Mouse (Mus musculus) hindbrain, embryonic 11.5 days (tissue): ENCODE measurements around the gene Mcts2. TPM values are rescaled to one million over a fixed set of nuclear protein-coding genes. Genes with fewer than 3 reads are reported as not detected.

Experiments used
- ATAC-seq: fragments of 200-750 bp; cut with Nextera tagmentation; 2 replicates; pipeline ENCODE4 v1.8.0; 2017; ENCODE audit warnings: mild to moderate bottlenecking, moderate TSS enrichment, moderate library complexity; ENCODE audit not compliant: low FRiP score
- DNase-seq: peaks from one replicate; pipeline ENCODE4 v3.0.0-alpha.2; 2015; ENCODE audit warnings: low spot score
- H3K27ac ChIP-seq: fragments of 300-500 bp; sonication (generic); 2 replicates; pipeline ENCODE4 v1.5.1; 2014; ENCODE audit warnings: mild to moderate bottlenecking, low read depth, low read length
- H3K27me3 ChIP-seq: fragments of 300-500 bp; sonication (generic); 2 replicates; pipeline ENCODE4 v1.6.1; 2014; ENCODE audit warnings: mild to moderate bottlenecking, low read length, moderate library complexity, mixed read lengths; ENCODE audit not compliant: control insufficient read depth, insufficient read depth
- H3K36me3 ChIP-seq: fragments of 300-500 bp; sonication (generic); 2 replicates; pipeline ENCODE4 v1.6.1; 2014; ENCODE audit warnings: mild to moderate bottlenecking, low read length, moderate library complexity, mixed read lengths; ENCODE audit not compliant: control insufficient read depth, insufficient read depth
- H3K4me1 ChIP-seq: fragments of 300-500 bp; sonication (generic); replicated peaks from 2 replicates; pipeline ENCODE4 v1.6.1; 2014; ENCODE audit warnings: low read length, mixed read lengths; ENCODE audit not compliant: control insufficient read depth, insufficient read depth
- H3K4me2 ChIP-seq: fragments of 300-500 bp; sonication (generic); replicated peaks from 2 replicates; pipeline ENCODE4 v1.6.1; 2014; ENCODE audit warnings: mild to moderate bottlenecking, low read depth, low read length
- H3K4me3 ChIP-seq: fragments of 300-500 bp; sonication (generic); 2 replicates; pipeline ENCODE4 v1.5.1; 2014; ENCODE audit warnings: low read depth, low read length
- H3K9ac ChIP-seq: fragments of 300-500 bp; sonication (generic); 2 replicates; pipeline ENCODE4 v1.6.1; 2014; ENCODE audit warnings: low read depth, low read length
- H3K9me3 ChIP-seq: fragments of 300-500 bp; sonication (generic); 2 replicates; pipeline ENCODE4 v1.6.1; 2016; ENCODE audit warnings: low read length; ENCODE audit not compliant: control insufficient read depth
- WGBS: fragments of 180-500 bp; shearing (Covaris S2); extraction: QIAGEN DNeasy Blood & Tissue Kit; methylation state at CpG from one replicate; pipeline ENCODE4 v1.1.7; 2014; 5-methylcytosine and 5-hydroxymethylcytosine counted together
- polyA plus RNA-seq: library from polyadenylated mRNA; unstranded; fragments of >200 nt; fragmentation: Nextera tagmentation; extraction: Ambion mirVana; gene quantifications from 2 replicates; pipeline ENCODE4 v1.2.1, GENCODE M21; 2014

Gene Mcts2
- polyA plus RNA-seq, 1 experiment from 2014 or later = 48.5 TPM

DNA sequence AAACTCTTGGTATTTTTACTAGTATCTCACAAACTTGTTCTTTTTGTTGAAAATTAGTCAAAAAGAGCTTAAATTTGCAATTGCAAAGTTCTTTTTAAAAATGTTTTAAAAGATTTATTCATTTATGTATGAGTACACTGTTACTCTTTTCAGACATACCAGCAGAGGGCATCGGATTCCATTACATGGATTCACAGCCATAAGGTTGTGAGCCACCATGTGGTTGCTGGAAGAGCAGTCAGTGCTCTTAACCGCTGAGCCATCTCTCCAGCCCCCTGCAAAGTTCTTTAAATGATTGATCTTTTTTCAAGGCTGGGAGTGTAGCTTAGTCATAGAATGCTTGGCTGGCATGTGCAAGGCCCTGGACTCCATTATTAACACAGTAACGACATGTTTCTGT lies 8.5 kb upstream of the Mcts2 start:
- Histone ChIP-seq H3K4me2 (no peak overlapping the region), H3K9ac (no peak overlapping the region), H3K4me3 (no peak overlapping the region), H3K27me3 (no peaks in the 10 kb centered on the region), H3K27ac (no peak overlapping the region), H3K4me1 (no peaks in the 10 kb centered on the region; the same call in 1 of the 2 replicates), H3K36me3 (peaks cover 13% of the 10 kb centered on the region), H3K9me3 (no peaks in the 10 kb centered on the region)
- DNase-seq = peak; percentile 49
- no peak for ATAC-seq
- 66% methylated on average over 3 of the region's 3 CpGs for WGBS

DNA sequence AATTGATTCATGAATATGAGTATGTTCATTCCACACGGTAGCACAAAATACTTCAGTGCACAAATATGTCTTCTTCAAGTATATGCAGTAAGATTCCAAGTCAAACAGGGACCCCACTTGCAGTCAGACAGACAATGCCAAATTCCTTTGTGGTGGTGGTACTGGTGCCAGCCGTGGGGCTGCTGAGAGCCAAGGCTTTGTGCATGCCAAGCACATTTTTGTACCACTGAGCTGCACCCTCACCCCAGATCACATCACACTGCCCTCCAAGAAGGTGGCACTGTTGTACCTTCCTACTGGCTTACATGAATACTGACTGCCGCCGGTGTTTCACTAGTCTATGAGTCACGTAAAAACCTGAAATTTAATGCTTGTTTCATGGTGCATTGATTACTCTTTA lies 7.9 kb upstream of the Mcts2 start:
- H3K9me3 ChIP-seq = no peaks in the 10 kb centered on the region
- WGBS = 90% methylated on average over 5 of the region's 5 CpGs
- no peak overlapping the region for H3K27ac ChIP-seq
- no peak overlapping the region for H3K9ac ChIP-seq
- no peak overlapping the region for H3K4me3 ChIP-seq
- H3K4me1 ChIP-seq = no peaks in the 10 kb centered on the region; the same call in 1 of the 2 replicates
- H3K4me2 ChIP-seq = no peak overlapping the region
- no peaks in the 10 kb centered on the region for H3K27me3 ChIP-seq
- DNase-seq (no peak), ATAC-seq (no peak)
- H3K36me3 ChIP-seq = peaks cover 17% of the 10 kb centered on the region

DNA sequence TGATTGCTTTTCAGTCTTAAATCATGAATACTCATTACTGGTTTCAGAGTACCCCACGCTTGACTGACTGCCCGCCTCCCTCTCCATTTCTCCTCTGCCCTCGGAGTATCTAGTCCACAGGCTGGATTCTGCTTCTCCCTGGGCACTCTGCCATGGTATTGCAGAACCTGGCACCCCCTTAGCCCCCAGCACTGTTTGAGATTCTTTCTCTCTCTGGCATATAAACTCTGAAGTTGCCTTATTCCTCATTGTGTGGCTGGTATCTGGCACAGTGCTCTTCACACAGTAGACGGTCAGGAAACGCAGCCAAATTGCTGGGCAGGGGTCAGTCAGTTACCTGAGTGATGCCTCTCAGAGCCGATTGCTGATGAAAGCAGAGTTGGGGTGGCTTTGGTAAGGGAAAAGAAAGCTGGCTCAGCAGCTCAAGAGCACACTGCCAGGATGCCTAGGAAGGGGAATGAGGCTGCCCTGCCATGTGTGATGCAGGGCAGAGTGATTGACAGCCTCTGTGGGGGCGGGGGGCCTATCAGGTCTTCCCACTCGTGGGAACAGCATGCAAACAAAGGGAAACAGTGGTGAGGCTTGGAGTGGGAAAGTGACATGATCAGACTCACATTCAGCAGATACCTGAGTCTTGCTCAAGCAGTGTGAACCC lies 7.0 kb upstream of the Mcts2 start:
- Histone ChIP-seq H3K4me1 (no peaks in the 10 kb centered on the region; the same call in 1 of the 2 replicates), H3K4me2 (no peak overlapping the region), H3K9me3 (no peaks in the 10 kb centered on the region), H3K36me3 (peaks cover 26% of the 10 kb centered on the region), H3K27me3 (no peaks in the 10 kb centered on the region), H3K27ac (no peak overlapping the region), H3K9ac (no peak overlapping the region), H3K4me3 (no peak overlapping the region)
- WGBS = 84% methylated on average over 8 of the region's 8 CpGs
- no peak for DNase-seq
- no peak for ATAC-seq

DNA sequence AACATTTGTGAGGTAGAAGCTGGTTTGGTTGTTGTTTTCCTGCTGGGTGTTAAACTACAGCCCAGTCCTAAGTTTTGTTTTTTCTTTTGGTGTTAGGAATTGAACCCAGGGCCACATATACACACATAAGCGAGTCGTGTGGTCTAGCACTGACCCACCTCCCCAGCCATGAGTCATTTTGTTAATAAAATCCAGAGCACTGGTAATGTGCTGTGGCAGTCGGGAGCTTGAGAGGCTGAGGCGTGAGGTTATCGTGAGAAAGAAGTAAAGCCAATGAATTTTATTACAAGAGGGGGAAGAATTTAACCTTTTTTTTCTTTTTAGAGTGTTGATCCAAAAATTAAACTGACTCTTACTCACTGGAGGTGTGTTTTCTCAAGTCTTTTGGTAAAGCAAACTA lies 3.7 kb upstream of the Mcts2 start:
- H3K9me3 ChIP-seq = no peaks in the 10 kb centered on the region
- H3K4me1 ChIP-seq = no peaks in the 10 kb centered on the region
- ATAC-seq (no peak), DNase-seq (no peak)
- no peaks in the 10 kb centered on the region for H3K27me3 ChIP-seq
- H3K4me2 ChIP-seq = no peak overlapping the region
- peaks cover 41% of the 10 kb centered on the region for H3K36me3 ChIP-seq
- H3K4me3 ChIP-seq = no peak overlapping the region
- no peak overlapping the region for H3K9ac ChIP-seq
- 97% methylated on average over 5 of the region's 5 CpGs for WGBS
- no peak overlapping the region for H3K27ac ChIP-seq

DNA sequence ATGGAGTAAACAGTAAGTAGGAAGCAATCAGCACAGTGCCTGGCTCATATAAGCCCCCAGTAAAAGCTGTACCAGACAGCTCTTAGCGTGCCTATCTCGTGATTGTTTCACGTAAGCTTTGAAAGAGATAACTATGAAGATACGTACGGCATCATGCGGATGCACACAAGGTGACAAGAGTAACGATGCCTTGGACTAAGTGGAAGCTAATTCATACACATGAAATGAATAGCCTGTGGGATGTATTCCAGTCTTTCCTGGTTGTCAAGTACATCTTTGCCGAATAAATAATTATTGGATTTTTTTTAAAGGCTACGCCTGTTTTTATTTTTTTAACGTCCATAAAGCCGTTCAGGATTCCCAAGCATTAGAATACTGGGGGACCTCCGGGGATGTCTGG lies 436 bp upstream of the Mcts2 start:
- ATAC-seq = peak; percentile 38
- Histone ChIP-seq H3K4me2 (peak overlapping the region; percentile 9; the same call in 1 of the 2 replicates), H3K4me1 (no peaks in the 10 kb centered on the region), H3K9ac (peak overlapping the region; percentile 49; the same call in 1 of the 2 replicates), H3K27me3 (no peaks in the 10 kb centered on the region), H3K27ac (peak overlapping the region; percentile 25; the same call in 1 of the 2 replicates), H3K9me3 (no peaks in the 10 kb centered on the region), H3K4me3 (peak overlapping the region; percentile 12; the same call in 1 of the 2 replicates), H3K36me3 (peaks cover 35% of the 10 kb centered on the region)
- 61% methylated on average over 12 of the region's 12 CpGs for WGBS
- peak; percentile 17 for DNase-seq

DNA sequence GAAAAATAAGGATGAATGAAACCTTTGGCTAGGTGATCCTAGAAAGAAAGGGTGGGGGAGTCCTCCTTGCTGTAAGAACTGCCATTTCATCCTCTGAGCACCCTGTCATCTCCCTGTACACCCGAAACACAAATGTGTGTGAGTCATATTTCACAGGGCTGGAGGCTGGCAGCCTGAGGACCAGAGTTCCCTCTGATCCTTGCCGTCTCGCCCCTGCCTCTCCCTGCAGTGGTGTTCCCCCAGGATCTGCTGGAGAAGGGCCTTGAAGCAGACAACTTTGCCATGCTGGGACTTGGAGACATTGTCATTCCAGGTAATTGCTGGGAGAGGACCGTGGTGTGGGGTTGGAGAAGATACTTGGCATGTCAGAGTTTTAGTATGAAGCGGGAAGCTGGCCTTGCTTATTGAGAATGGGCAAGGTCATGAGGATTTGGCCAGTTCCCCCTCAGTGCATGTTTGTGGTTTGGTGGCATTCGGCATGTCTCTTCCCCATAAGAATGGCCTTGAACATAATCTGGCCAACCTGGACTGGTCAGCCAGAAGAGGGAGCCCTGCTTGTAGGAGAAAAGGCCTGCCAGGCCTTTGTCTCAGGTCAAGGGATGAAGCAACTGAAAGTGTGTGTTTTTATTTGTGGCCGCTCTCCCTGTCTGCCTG lies 4.9 kb downstream of the Mcts2 start:
- DNase-seq = peak; percentile 35
- H3K9me3 ChIP-seq = no peaks in the 10 kb centered on the region
- H3K9ac ChIP-seq = peak overlapping the region; percentile 40; the same call in 1 of the 2 replicates
- H3K4me3 ChIP-seq = no peak overlapping the region
- H3K4me2 ChIP-seq = no peak overlapping the region
- ATAC-seq = no peak
- H3K27ac ChIP-seq = peak overlapping the region; percentile 51; the same call in 1 of the 2 replicates
- WGBS = 82% methylated on average over 7 of the region's 7 CpGs
- peaks cover 8% of the 10 kb centered on the region; the same call in 1 of the 2 replicates for H3K36me3 ChIP-seq
- 0 out of 2 replicates have a peak, but pooled peaks cover 2% of the 10 kb centered on the region for H3K4me1 ChIP-seq
- H3K27me3 ChIP-seq = no peaks in the 10 kb centered on the region

DNA sequence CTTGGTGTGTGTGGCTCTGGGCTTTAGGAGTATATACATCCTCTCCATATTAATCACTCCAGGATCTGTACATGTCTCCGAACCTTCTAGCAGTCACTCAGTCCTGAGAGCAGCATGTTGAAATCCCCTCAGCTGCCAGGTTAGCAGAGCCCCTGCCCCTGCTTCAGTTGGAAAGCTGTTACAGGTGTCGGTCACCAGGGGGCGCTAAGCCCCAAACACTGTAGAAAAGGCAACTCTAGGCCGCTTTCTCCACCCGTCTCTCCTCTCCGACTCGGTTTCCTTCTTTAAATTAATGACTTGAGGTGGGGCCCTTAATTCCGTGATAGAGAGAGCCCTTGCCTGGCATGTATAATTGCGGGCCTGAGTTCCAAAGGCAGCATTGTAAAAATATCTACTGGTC lies 6.4 kb downstream of the Mcts2 start:
- Histone ChIP-seq H3K36me3 (peaks cover 6% of the 10 kb centered on the region; the same call in 1 of the 2 replicates), H3K9ac (0 out of 2 replicates have a peak overlapping the region, but pooled peaks have one; percentile 34), H3K27me3 (no peaks in the 10 kb centered on the region), H3K4me2 (peak overlapping the region; percentile 22), H3K4me3 (0 out of 2 replicates have a peak overlapping the region, but pooled peaks have one; percentile 10), H3K9me3 (no peaks in the 10 kb centered on the region), H3K4me1 (0 out of 2 replicates have a peak, but pooled peaks cover 2% of the 10 kb centered on the region), H3K27ac (no peak overlapping the region; the same call in 1 of the 2 replicates)
- DNase-seq (peak; percentile 88), ATAC-seq (peak; percentile 60)
- 14% methylated on average over 9 of the region's 9 CpGs for WGBS

DNA sequence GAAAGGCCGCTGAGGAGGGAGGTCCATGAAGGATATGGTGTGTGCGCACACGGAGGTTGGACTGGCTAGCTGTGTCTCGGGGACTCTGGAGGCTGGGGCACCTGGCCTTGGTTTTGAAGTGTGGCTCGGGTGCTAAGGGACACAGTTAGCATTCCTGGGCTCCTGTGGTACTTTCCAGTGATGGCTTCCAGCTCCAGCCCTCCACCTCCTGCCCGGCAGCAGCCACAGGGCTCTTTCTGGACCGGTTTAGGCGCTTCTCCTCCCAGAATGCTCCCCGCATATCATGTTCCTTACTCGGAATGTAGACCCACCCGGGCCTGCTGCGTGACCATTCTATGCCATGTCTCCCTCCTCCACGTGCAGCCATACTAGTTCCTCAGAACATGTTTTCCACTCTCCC lies 6.9 kb downstream of the Mcts2 start:
- ATAC-seq = no peak
- no peaks in the 10 kb centered on the region for H3K9me3 ChIP-seq
- DNase-seq = no peak
- no peaks in the 10 kb centered on the region for H3K27me3 ChIP-seq
- H3K9ac ChIP-seq = 0 out of 2 replicates have a peak overlapping the region, but pooled peaks have one; percentile 34
- H3K4me3 ChIP-seq = 0 out of 2 replicates have a peak overlapping the region, but pooled peaks have one; percentile 10
- peaks cover 3% of the 10 kb centered on the region; the same call in 1 of the 2 replicates for H3K36me3 ChIP-seq
- H3K4me1 ChIP-seq = 0 out of 2 replicates have a peak, but pooled peaks cover 2% of the 10 kb centered on the region
- 85% methylated on average over 13 of the region's 13 CpGs for WGBS
- peak overlapping the region; percentile 22 for H3K4me2 ChIP-seq
- H3K27ac ChIP-seq = no peak overlapping the region
